Mouse (Mus musculus) limb, embryonic 14.5 days (tissue): ENCODE measurements around the gene Spsb2. TPM values are rescaled to one million over a fixed set of nuclear protein-coding genes. Genes with fewer than 3 reads are reported as not detected.

ENCODE experiments used
- ATAC-seq: fragments of 200-750 bp; cut with Nextera tagmentation; 2 replicates; pipeline ENCODE4 v1.8.0; 2017; ENCODE audit warnings: low read depth, moderate number of reproducible peaks, moderate TSS enrichment; ENCODE audit not compliant: low FRiP score
- DNase-seq: peaks from one replicate; pipeline ENCODE4 v3.0.0-alpha.2; 2015; ENCODE audit warnings: low spot score
- H3K27ac ChIP-seq: fragments of 300-500 bp; sonication (generic); replicated peaks from 2 replicates; pipeline ENCODE4 v1.5.1; 2014; ENCODE audit warnings: low read depth, mild to moderate bottlenecking, low read length, moderate library complexity, mixed read lengths
- H3K27me3 ChIP-seq: fragments of 300-500 bp; sonication (generic); 2 replicates; pipeline ENCODE4 v1.6.1; 2014; ENCODE audit warnings: low read length, mixed read lengths; ENCODE audit not compliant: control insufficient read depth, insufficient read depth
- H3K36me3 ChIP-seq: fragments of 300-500 bp; sonication (generic); 2 replicates; pipeline ENCODE4 v1.6.1; 2014; ENCODE audit warnings: mild to moderate bottlenecking, low read length, moderate library complexity, mixed read lengths; ENCODE audit not compliant: control insufficient read depth, insufficient read depth
- H3K4me1 ChIP-seq: fragments of 300-500 bp; sonication (generic); 2 replicates; pipeline ENCODE4 v1.6.1; 2014; ENCODE audit warnings: antibody characterized with exemption, low read length, mixed read lengths; ENCODE audit not compliant: control insufficient read depth, insufficient read depth
- H3K4me2 ChIP-seq: fragments of 300-500 bp; sonication (generic); replicated peaks from 2 replicates; pipeline ENCODE4 v1.6.1; 2014; ENCODE audit warnings: low read depth, mild to moderate bottlenecking, low read length, moderate library complexity; ENCODE audit not compliant: severe bottlenecking
- H3K4me3 ChIP-seq: fragments of 300-500 bp; sonication (generic); replicated peaks from 2 replicates; pipeline ENCODE4 v1.5.1; 2014; ENCODE audit warnings: low read length
- H3K9ac ChIP-seq: fragments of 300-500 bp; sonication (generic); 2 replicates; pipeline ENCODE4 v1.6.1; 2014; ENCODE audit warnings: mild to moderate bottlenecking, low read depth, low read length, moderate library complexity; ENCODE audit not compliant: severe bottlenecking
- H3K9me3 ChIP-seq: fragments of 300-500 bp; sonication (generic); 2 replicates; pipeline ENCODE4 v1.6.1; 2016; ENCODE audit warnings: low read length; ENCODE audit not compliant: control insufficient read depth
- POLR2A ChIP-seq: fragments of 200-500 bp; IDR thresholded peaks from 2 replicates; pipeline ENCODE4 v1.8.0; 2012; ENCODE audit warnings: inconsistent platforms, mild to moderate bottlenecking, moderate library complexity, borderline replicate concordance; ENCODE audit not compliant: insufficient read depth, insufficient read length; ENCODE audit errors: extremely low read depth
- WGBS: fragments of 180-500 bp; shearing (Covaris S2); extraction: QIAGEN DNeasy Blood & Tissue Kit; methylation state at CpG from one replicate; pipeline ENCODE4 v1.1.7; 2014; 5-methylcytosine and 5-hydroxymethylcytosine counted together
- polyA plus RNA-seq, 2 experiments: library from polyadenylated mRNA; depleted of rRNA in 1 of 2; stranded (reverse) in 1 of 2; unstranded in 1 of 2; fragments of >200 nt; fragmentation: Nextera tagmentation in 1 of 2; extraction: Ambion mirVana in 1 of 2; gene quantifications; 2 replicates each; pipeline versions ENCODE4 v1.2.1 to v1.2.3; 2012 to 2014

Gene Spsb2
- polyA plus RNA-seq, 2 experiments: 10.8 to 11.1 TPM

DNA sequence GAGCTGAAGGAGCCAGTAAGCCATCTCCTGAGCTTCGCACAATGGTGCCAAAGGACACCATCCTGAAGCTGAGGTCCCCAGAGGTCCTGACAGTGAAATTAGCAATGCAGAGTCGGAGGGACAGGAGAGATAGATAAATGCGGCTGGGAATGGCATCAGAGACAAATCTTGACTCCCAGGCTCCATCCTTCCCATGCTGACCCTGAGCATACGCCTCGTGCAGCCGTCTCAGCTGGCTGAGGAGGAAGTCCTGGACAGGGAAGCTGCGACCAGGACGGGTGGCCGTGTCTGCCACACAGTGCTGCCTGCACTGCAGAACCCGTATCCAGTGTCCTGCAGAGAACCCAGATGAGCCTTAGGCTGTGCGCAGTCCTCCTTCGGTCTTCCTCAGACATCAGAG lies 46.2 kb downstream of the Spsb2 start:
- H3K4me3 ChIP-seq: no peak overlapping the region
- no peak for TF ChIP-seq POLR2A
- H3K27me3 ChIP-seq: no peaks in the 10 kb centered on the region
- ATAC-seq (no peak), DNase-seq (no peak)
- no peaks in the 10 kb centered on the region for H3K9me3 ChIP-seq
- 65% methylated on average over 12 of the region's 12 CpGs for WGBS
- no peak overlapping the region for H3K4me2 ChIP-seq
- peaks cover 56% of the 10 kb centered on the region for H3K36me3 ChIP-seq
- H3K4me1 ChIP-seq: peaks cover 17% of the 10 kb centered on the region
- no peak overlapping the region for H3K27ac ChIP-seq
- H3K9ac ChIP-seq: no peak overlapping the region

DNA sequence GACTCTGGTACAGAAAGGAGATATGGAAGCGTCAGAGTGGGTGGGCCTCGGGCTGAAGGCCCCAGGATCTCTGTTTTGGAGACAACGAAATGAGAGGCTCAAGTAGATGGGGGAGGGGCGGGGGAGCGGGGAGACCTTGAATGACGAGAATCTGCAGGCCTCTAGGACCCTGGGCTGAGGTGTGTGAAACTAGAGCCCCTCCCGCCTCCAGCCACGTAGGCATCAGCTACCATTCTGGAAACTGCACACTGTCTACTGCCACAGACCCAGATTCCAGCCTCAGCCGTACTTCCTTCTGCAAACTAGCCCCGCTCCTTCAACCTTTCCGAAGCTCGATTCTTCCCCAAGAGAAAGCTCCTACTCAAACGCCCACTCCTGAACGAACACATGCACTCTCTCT lies 47.9 kb downstream of the Spsb2 start:
- peak; percentile 70 for ATAC-seq
- Histone ChIP-seq H3K27ac (peak overlapping the region; percentile 99), H3K36me3 (peaks cover 48% of the 10 kb centered on the region), H3K4me1 (peaks cover 17% of the 10 kb centered on the region), H3K4me2 (peak overlapping the region; percentile 68), H3K4me3 (peak overlapping the region; percentile 85), H3K27me3 (no peaks in the 10 kb centered on the region), H3K9me3 (no peaks in the 10 kb centered on the region), H3K9ac (peak overlapping the region; percentile 98)
- WGBS: 7% methylated on average over 12 of the region's 14 CpGs
- DNase-seq: peak; percentile 84
- TF ChIP-seq POLR2A: peak; percentile 31; the same call in 1 of the 2 replicates

DNA sequence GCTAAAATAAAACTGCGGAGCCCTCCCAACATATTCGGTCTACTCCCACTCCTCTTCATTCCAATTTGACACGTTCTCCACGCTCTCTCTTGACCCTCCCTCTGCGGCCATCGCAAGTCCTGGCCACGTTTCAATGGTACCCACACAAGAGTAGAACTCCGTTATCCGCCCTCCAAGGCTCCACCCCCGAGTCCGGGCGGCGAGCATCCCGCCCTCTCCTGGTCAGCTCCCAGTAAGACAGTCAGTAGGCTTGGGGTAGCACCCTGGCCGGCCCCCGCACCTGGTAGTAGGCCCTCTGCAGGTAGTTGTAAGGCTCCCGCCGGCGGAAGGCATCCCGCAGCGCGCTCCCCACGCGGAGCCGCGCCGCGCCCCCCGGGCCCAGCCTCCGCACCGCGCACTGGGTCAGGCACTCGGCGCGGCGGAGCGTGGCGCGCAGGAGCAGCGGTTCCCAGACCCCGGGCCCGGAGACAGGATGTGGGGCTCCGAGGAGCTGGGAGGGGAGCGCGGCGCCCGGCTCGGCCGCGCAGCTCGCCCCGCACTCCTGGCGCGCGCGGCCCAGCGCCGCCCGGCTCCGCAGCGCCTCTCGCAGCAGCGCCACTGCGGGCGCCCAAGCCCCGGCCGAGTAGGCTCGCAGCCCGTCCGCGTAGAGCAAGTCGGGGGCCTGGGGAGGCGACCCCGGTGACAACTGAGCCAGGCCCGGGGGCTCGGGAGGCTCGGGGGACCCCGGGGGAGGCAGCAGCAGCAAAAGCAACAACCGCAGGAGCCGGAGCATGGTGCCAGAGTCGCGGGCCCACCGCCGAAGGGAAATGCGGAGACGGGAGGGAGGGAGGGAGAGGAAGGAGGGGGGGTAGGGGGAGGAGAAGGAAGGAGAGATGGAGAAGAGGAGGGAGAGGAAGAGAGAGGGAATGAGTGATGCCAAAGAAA lies 48.7 kb downstream of the Spsb2 start, which contains the start of gene P3h3:
TSS of gene P3h3 (minus strand) at position 837 of the 924 bp plus-strand sequence.
- peak within 1 kb of the TSS; percentile 98 for H3K9ac ChIP-seq
- DNase-seq (peak; percentile 88), ATAC-seq (peak; percentile 89)
- H3K27ac ChIP-seq: peak within 1 kb of the TSS; percentile 99
- peaks cover 39% of the 10 kb centered on the region for H3K36me3 ChIP-seq
- peak within 1 kb of the TSS; percentile 85 for H3K4me3 ChIP-seq
- peaks cover 17% of the 10 kb centered on the region for H3K4me1 ChIP-seq
- H3K9me3 ChIP-seq: no peaks in the 10 kb centered on the region
- peak; percentile 82; the same call in 1 of the 2 replicates for TF ChIP-seq POLR2A
- H3K4me2 ChIP-seq: peak within 1 kb of the TSS; percentile 68
- no peaks in the 10 kb centered on the region for H3K27me3 ChIP-seq
- WGBS: 1% methylated on average over 59 of the region's 86 CpGs

DNA sequence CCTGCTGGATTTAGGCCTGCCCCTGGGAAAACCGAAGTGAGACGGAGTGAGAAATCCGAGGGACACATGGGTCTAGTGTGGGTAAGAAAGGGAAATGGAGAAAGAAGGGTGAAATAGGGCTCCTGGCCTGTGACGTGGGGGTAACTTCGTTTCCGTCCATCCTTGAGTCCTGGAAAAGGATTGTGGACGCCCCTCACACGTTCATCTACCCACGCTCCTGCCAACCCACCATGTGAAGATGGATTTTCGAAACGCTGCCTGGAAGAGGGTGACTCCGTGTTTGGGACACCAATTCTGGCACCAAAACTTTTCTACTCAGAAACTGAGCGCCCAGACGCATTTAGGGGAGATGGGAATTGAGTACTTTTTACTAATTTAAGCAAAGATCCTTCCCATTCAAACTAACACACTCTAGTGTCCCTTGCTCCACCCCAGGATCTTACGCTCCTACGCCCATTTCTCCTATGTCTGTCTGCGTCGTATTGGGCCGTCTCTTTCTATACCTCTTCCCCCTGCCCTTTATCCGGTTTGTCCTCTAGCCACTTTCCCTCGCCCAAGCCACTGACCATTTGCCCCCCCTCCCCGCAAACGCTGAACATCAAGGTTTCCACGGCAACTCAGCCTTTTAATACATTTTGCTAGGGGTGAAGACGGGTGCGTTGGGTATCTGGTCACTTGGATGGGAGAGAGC lies 49.5 kb downstream of the Spsb2 start:
- 22% methylated on average over 26 of the region's 26 CpGs for WGBS
- H3K4me1 ChIP-seq: peaks cover 25% of the 10 kb centered on the region

More for the DNA sequence above, 49.5 kb downstream of the Spsb2 start:
- no peaks in the 10 kb centered on the region for H3K27me3 ChIP-seq
- DNase-seq: no peak
- TF ChIP-seq POLR2A: no peak
- H3K4me2 ChIP-seq: peak overlapping the region; percentile 68
- H3K27ac ChIP-seq: peak overlapping the region; percentile 99
- H3K9me3 ChIP-seq: no peaks in the 10 kb centered on the region
- peak overlapping the region; percentile 98 for H3K9ac ChIP-seq
- peaks cover 31% of the 10 kb centered on the region for H3K36me3 ChIP-seq
- ATAC-seq: no peak
- H3K4me3 ChIP-seq: peak overlapping the region; percentile 85
